Mouse (Mus musculus) small intestine, adult 2 months (tissue): ENCODE data around the gene Mgrn1.

Experiments used
- CTCF ChIP-seq: fragments of 200-500 bp; IDR thresholded peaks from 2 replicates; pipeline ENCODE4 v1.5.1; 2012; ENCODE audit warnings: low read depth, mild to moderate bottlenecking, control low read depth, inconsistent platforms, low read length, moderate library complexity, mixed read lengths; ENCODE audit not compliant: insufficient replicate concordance, insufficient read length; ENCODE audit errors: extremely low read depth
- POLR2A ChIP-seq: fragments of 200-500 bp; IDR thresholded peaks from 2 replicates; pipeline ENCODE4 v1.6.1; 2012; ENCODE audit warnings: low read depth, mild to moderate bottlenecking, control low read depth, inconsistent platforms, low read length, moderate library complexity

DNA sequence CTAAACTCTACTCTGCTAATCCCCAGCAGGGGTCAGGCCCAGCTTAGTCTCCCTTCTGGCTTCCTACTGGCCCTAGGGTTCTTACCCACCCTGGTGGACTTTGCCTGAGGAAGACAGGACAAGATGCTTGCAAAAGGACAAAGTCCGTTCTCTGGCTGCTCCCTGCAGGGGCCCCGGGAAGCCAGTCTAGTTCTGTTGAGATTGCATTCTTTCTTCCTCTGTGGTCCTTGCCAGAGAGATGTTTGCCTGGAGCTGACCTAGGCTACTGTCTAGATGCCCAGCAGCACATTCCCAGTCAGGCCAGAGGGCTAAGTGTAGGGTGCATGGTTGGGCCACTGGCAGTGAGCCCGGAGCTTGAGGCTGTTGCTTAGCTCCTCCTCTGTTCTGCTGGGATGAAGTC, 46.4 kb downstream of the Mgrn1 start:
- TF ChIP-seq CTCF: no peak
- no peak for TF ChIP-seq POLR2A
